Mouse (Mus musculus) intestine, embryonic 16.5 days (tissue): ENCODE results near the gene Sppl3. TPM values are rescaled to one million over a fixed set of nuclear protein-coding genes. Genes with fewer than 3 reads are reported as not detected.
A peak's percentile ranks its signal among the peaks of the same experiment; 100 is the strongest.

Experiments
- ATAC-seq: fragments of 200-750 bp; cut with Nextera tagmentation; 2 replicates; pipeline ENCODE4 v1.8.0; 2017; ENCODE audit warnings: moderate TSS enrichment, moderate library complexity
- H3K27ac ChIP-seq: fragments of 300-500 bp; sonication (generic); 2 replicates; pipeline ENCODE4 v1.5.1; 2014; ENCODE audit warnings: mild to moderate bottlenecking, low read length
- H3K27me3 ChIP-seq: fragments of 300-500 bp; sonication (generic); replicated peaks from 2 replicates; pipeline ENCODE4 v1.6.1; 2014; ENCODE audit warnings: low read length, control low read depth, mixed read lengths; ENCODE audit not compliant: control insufficient read depth, insufficient read depth
- H3K36me3 ChIP-seq: fragments of 300-500 bp; sonication (generic); 2 replicates; pipeline ENCODE4 v1.6.1; 2014; ENCODE audit warnings: low read length, control low read depth; ENCODE audit not compliant: control insufficient read depth, insufficient read depth
- H3K4me1 ChIP-seq: fragments of 300-500 bp; sonication (generic); 2 replicates; pipeline ENCODE4 v1.6.1; 2014; ENCODE audit warnings: low read length, control low read depth, mixed read lengths; ENCODE audit not compliant: control insufficient read depth, insufficient read depth
- H3K4me2 ChIP-seq: fragments of 300-500 bp; sonication (generic); 2 replicates; pipeline ENCODE4 v1.6.1; 2014; ENCODE audit warnings: low read depth, low read length, control low read depth
- H3K4me3 ChIP-seq: fragments of 300-500 bp; sonication (generic); 2 replicates; pipeline ENCODE4 v1.5.1; 2014; ENCODE audit warnings: mild to moderate bottlenecking, low read length
- H3K9ac ChIP-seq: fragments of 300-500 bp; sonication (generic); 2 replicates; pipeline ENCODE4 v1.6.1; 2014; ENCODE audit warnings: low read depth, low read length
- H3K9me3 ChIP-seq: fragments of 300-500 bp; sonication (generic); 2 replicates; pipeline ENCODE4 v1.6.1; 2016; ENCODE audit warnings: low read length, control low read depth; ENCODE audit not compliant: control insufficient read depth
- whole genome bisulfite sequencing: fragments of 180-500 bp; shearing (Covaris S2); extraction: QIAGEN DNeasy Blood & Tissue Kit; methylation state at CpG from one replicate; pipeline ENCODE4 v1.1.7; 2014; 5-methylcytosine and 5-hydroxymethylcytosine counted together
- polyA plus RNA-seq: library from polyadenylated mRNA; unstranded; fragments of >200 nt; fragmentation: Nextera tagmentation; extraction: Ambion mirVana; gene quantifications from 2 replicates; pipeline ENCODE4 v1.2.1, GENCODE M21; 2015

Gene Sppl3
- polyA plus RNA-seq, 1 experiment from 2014 or later = 8.6 TPM

DNA sequence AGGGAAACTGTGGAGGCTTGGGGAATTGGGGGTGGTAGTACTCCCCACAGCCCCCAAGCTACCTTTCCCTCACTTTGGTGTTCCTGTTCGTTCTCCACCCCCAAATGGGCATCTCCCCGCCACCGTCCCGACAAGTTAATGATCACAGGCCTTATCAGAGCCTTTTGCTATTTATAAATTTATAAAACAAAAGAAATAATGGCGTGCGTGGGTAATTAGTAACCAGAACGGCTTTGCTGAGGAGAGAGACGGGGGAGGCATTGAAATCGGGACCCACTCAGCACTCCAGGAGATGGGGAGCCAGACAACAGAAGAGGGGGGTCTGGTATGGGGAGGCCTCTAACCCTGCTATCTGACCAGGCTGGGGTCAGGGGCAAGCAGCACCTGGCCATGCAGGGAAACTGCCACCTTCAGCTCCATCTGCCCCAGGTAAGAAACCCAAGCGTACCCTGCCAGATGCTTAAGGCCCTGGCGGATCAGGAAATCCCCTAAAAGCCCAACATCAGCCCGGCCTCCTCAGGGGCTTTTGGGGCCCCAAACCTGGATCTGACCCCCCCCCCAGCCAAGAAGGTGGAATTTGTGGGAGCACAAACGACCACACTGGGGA, 41.2 kb upstream of the Sppl3 start:
- no peaks in the 10 kb centered on the region for H3K9me3 ChIP-seq
- H3K4me3 ChIP-seq = peak overlapping the region; percentile 66
- WGBS = 41% methylated on average over 13 of the region's 13 CpGs
- 0 out of 2 replicates have a peak, but pooled peaks cover 5% of the 10 kb centered on the region for H3K4me1 ChIP-seq
- 0 out of 2 replicates have a peak overlapping the region, but pooled peaks have one; percentile 28 for H3K4me2 ChIP-seq
- H3K27me3 ChIP-seq = no peaks in the 10 kb centered on the region
- no peak for ATAC-seq
- H3K9ac ChIP-seq = peak overlapping the region; percentile 88
- H3K36me3 ChIP-seq = no peaks in the 10 kb centered on the region
- peak overlapping the region; percentile 96 for H3K27ac ChIP-seq

- H3K27me3 ChIP-seq = no peaks in the 10 kb centered on the region
- peak within 1 kb of the TSS; percentile 88 for H3K9ac ChIP-seq
- ATAC-seq = peak; percentile 72
- no peaks in the 10 kb centered on the region for H3K9me3 ChIP-seq
- 39% methylated on average over 17 of the region's 17 CpGs for WGBS
- H3K36me3 ChIP-seq = no peaks in the 10 kb centered on the region
- peak within 1 kb of the TSS; percentile 96 for H3K27ac ChIP-seq
- H3K4me1 ChIP-seq = 0 out of 2 replicates have a peak, but pooled peaks cover 5% of the 10 kb centered on the region
- H3K4me2 ChIP-seq = peak within 1 kb of the TSS; percentile 49
- H3K4me3 ChIP-seq = peak within 1 kb of the TSS; percentile 66
Observed at GRCm38 (mm10) chr5:114970824-114971227, 40.1 kb upstream of the Sppl3 start, which contains the start of gene Hnf1a. Gene Hnf1a, minus strand, starts transcription at chr5:114971094.

DNA sequence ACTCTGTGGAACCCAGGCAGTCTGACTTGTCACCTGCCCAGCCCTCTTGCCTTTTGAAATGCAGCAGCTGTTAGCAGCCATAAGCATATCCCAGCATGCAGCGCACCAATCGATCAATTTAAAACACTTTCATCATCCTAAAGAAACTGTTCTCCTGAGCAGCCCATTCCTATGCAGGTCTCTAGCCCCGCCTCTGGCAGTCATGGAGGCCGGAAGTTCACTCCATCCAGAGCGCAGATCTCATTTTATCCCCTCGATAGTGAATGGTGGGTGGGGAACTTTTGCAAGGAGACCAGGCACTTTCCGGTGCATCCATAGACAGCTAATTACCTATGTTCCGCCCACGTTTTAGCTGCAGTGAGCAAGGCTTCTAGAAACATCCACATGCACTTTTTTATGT, 38.7 kb upstream of the Sppl3 start:
- peak overlapping the region; percentile 49 for H3K4me2 ChIP-seq
- H3K27me3 ChIP-seq = no peaks in the 10 kb centered on the region
- peak overlapping the region; percentile 88; the same call in 1 of the 2 replicates for H3K9ac ChIP-seq
- H3K4me1 ChIP-seq = peaks cover 8% of the 10 kb centered on the region; the same call in 1 of the 2 replicates
- H3K9me3 ChIP-seq = no peaks in the 10 kb centered on the region
- H3K36me3 ChIP-seq = no peaks in the 10 kb centered on the region
- peak overlapping the region; percentile 66 for H3K4me3 ChIP-seq
- ATAC-seq = no peak
- H3K27ac ChIP-seq = peak overlapping the region; percentile 63; the same call in 1 of the 2 replicates
- 68% methylated on average over 9 of the region's 9 CpGs for WGBS

DNA sequence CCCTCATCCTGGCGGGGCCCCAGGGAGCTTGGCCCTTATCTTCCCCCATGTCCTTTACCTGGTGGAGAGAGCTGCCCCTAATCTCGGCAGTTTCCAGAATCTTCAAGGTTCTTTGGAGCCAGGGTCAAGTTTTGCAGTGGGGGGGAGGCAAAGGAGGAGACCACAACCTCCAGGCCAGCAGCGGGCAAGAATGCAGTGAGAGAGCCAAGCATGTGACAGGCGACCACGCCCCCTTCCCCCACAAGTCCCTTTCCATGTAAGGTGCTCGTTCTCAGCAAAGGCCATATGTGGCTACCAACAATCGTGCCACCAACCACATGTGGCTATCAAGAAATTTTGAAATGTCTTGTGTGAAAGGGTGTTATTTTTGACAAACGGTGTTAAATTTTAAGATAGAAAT, 37.8 kb upstream of the Sppl3 start:
- no peak for ATAC-seq

GRCm38 (mm10) chr5:114976935-114977334, 34.0 kb upstream of the Sppl3 start:
- H3K36me3 ChIP-seq = no peaks in the 10 kb centered on the region
- H3K9me3 ChIP-seq = no peaks in the 10 kb centered on the region
- H3K9ac ChIP-seq = no peak overlapping the region
- H3K4me2 ChIP-seq = no peak overlapping the region
- H3K27me3 ChIP-seq = no peaks in the 10 kb centered on the region
- H3K4me1 ChIP-seq = peaks cover 17% of the 10 kb centered on the region; the same call in 1 of the 2 replicates
- no peak for ATAC-seq
- H3K27ac ChIP-seq = no peak overlapping the region
- no peak overlapping the region for H3K4me3 ChIP-seq

More for the DNA sequence above, 37.8 kb upstream of the Sppl3 start:
- no peak overlapping the region for H3K9ac ChIP-seq
- peaks cover 6% of the 10 kb centered on the region; the same call in 1 of the 2 replicates for H3K4me1 ChIP-seq
- no peaks in the 10 kb centered on the region for H3K9me3 ChIP-seq
- no peaks in the 10 kb centered on the region for H3K36me3 ChIP-seq
- H3K27ac ChIP-seq = no peak overlapping the region
- 70% methylated on average over 8 of the region's 8 CpGs for WGBS
- H3K4me3 ChIP-seq = no peak overlapping the region
- H3K4me2 ChIP-seq = no peak overlapping the region
- no peaks in the 10 kb centered on the region for H3K27me3 ChIP-seq

DNA sequence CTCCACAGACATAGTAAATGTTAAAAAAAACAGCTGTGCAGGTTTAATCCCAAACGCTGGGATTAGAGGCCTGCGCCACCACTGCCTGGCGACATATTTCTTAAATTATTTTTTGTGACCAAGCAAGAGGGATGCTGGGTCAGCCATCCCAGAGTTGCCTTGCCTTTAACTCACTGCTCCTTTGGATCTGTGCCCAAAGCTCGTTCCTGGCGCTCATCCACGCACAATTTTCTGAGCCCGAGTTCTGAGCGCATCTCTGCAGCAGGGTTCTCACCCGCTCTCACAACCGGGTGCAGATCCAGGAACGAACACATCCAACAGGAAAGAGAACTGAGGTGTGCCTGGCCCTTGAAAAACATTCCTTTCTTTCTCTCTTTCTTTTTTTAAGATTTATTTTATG, 32.5 kb upstream of the Sppl3 start:
- H3K9ac ChIP-seq = no peak overlapping the region
- 61% methylated on average over 11 of the region's 11 CpGs for WGBS
- no peak for ATAC-seq
- H3K36me3 ChIP-seq = no peaks in the 10 kb centered on the region
- no peak overlapping the region for H3K4me2 ChIP-seq
- no peaks in the 10 kb centered on the region for H3K9me3 ChIP-seq
- peak overlapping the region; percentile 73 for H3K27ac ChIP-seq
- no peaks in the 10 kb centered on the region for H3K27me3 ChIP-seq
- H3K4me1 ChIP-seq = peaks cover 17% of the 10 kb centered on the region; the same call in 1 of the 2 replicates
- H3K4me3 ChIP-seq = no peak overlapping the region

GRCm38 (mm10) chr5:114978888-114979249, 32.1 kb upstream of the Sppl3 start:
- Histone ChIP-seq H3K36me3 (no peaks in the 10 kb centered on the region), H3K4me2 (peak overlapping the region; percentile 80), H3K27me3 (no peaks in the 10 kb centered on the region), H3K9ac (peak overlapping the region; percentile 38; the same call in 1 of the 2 replicates), H3K4me3 (peak overlapping the region; percentile 36; the same call in 1 of the 2 replicates), H3K27ac (peak overlapping the region; percentile 61), H3K9me3 (no peaks in the 10 kb centered on the region), H3K4me1 (peaks cover 17% of the 10 kb centered on the region; the same call in 1 of the 2 replicates)
- ATAC-seq = peak; percentile 49
- 5% methylated on average over 6 of the region's 6 CpGs for WGBS

GRCm38 (mm10) chr5:114979250-114980121, 31.5 kb upstream of the Sppl3 start:
- Histone ChIP-seq H3K9ac (peak overlapping the region; percentile 38), H3K4me2 (peak overlapping the region; percentile 80), H3K27ac (peak overlapping the region; percentile 61), H3K4me3 (peak overlapping the region; percentile 36), H3K36me3 (no peaks in the 10 kb centered on the region), H3K4me1 (peaks cover 15% of the 10 kb centered on the region; the same call in 1 of the 2 replicates), H3K9me3 (no peaks in the 10 kb centered on the region), H3K27me3 (no peaks in the 10 kb centered on the region)
- 13% methylated on average over 32 of the region's 32 CpGs for WGBS
- ATAC-seq = peak; percentile 58

DNA sequence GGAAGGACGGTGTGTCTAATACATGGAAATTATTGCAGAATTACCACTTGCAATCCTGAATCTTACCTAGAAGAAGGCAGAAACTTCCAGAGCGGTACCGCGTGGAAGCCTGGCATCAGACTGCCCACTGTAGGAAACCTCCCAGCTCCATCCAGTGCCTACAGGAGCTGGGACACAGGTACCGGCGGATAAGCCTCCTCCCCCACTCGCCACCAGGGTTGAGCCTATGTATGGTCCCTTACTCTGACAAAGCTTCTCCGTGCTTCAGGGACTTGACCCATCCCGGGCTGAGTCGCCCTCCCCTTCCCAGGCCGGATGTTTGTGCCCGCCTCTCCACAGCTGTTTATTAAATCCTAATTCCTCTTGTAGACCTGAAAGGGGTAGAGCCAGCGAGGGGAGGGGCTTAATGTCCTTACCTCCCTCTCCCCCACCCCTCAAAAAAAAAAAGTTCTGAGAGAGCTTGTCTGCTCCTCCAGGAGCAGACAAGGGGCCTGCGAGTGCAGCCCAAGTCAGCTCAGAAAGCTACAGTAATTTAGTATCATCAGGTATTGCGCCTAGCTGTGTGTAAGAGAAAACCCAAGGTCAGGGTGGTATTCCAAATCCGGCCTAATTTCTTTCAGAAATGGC, 30.7 kb upstream of the Sppl3 start:
- Histone ChIP-seq H3K9ac (no peak overlapping the region), H3K27me3 (no peaks in the 10 kb centered on the region), H3K27ac (0 out of 2 replicates have a peak overlapping the region, but pooled peaks have one; percentile 61), H3K4me1 (peaks cover 15% of the 10 kb centered on the region; the same call in 1 of the 2 replicates), H3K4me2 (peak overlapping the region; percentile 80), H3K36me3 (no peaks in the 10 kb centered on the region), H3K4me3 (peak overlapping the region; percentile 36), H3K9me3 (no peaks in the 10 kb centered on the region)
- ATAC-seq = no peak; the same call in 1 of the 2 replicates
- WGBS = 43% methylated on average over 16 of the region's 16 CpGs
